ENCODE assay signal across 9 mouse cellular contexts in genomic region chr2:174899940-174900670, GRCm38 (mm10).
DNase-seq lines count a peak whose midpoint lies in the region; ATAC-seq lines count a peak whose summit lies in the region.
"Had no signal": no experiment of that assay in that cellular context is flagged by ENCODE, and none has a peak within 500 bp of the region (broad histone marks: within the 10 kb centered on the region; RNA-seq: fewer than 3 reads in every experiment).

No protein-coding gene starts in this region.

- no peaks in the 10 kb centered on the region for H3K9me3 ChIP-seq in lung, embryonic 15.5 days
- no peaks in the 10 kb centered on the region for H3K9me3 ChIP-seq in heart, embryonic 15.5 days (replicated peaks)

- H3K4me1 ChIP-seq in lung, embryonic 15.5 days: no peaks in the 10 kb centered on the region
- H3K4me1 ChIP-seq in heart, embryonic 15.5 days (replicated peaks): no peaks in the 10 kb centered on the region

- no peak overlapping the region for H3K27ac ChIP-seq in lung, embryonic 15.5 days
- 0 out of 2 replicates have a peak overlapping the region, but pooled peaks have one; percentile 1 for H3K27ac ChIP-seq in heart, embryonic 15.5 days
- H3K27ac ChIP-seq: liver, embryonic 14.5 days had no signal

- no peak overlapping the region for H3K9ac ChIP-seq in lung, embryonic 15.5 days
- H3K9ac ChIP-seq in heart, embryonic 15.5 days: no peak overlapping the region
- H3K9ac ChIP-seq: liver, embryonic 14.5 days had no signal

- 63% methylated on average over 5 of the region's 5 CpGs for WGBS in lung, embryonic 15.5 days
- WGBS in heart, embryonic 15.5 days: 58% methylated on average over 5 of the region's 5 CpGs

- H3K27me3 ChIP-seq in lung, embryonic 15.5 days: no peaks in the 10 kb centered on the region
- 0 out of 2 replicates have a peak, but pooled peaks cover 2% of the 10 kb centered on the region for H3K27me3 ChIP-seq in heart, embryonic 15.5 days

- DNase-seq in gastrocnemius, adult 18-20 months (ENCODE audit: low spot score): peak; percentile 10
- DNase-seq in gastrocnemius, postnatal 10 days: no peak
- DNase-seq in lung, postnatal 36 days: no peak
- DNase-seq in Muller cell, postnatal 12 days (ENCODE audit: inconsistent ontology term): no peak
- no peak for DNase-seq in right cerebral cortex, postnatal 36 days (ENCODE audit: low spot score in 2 of 2)

- no peak overlapping the region for H3K4me2 ChIP-seq in lung, embryonic 15.5 days
- H3K4me2 ChIP-seq in heart, embryonic 15.5 days: no peak overlapping the region

- peak; percentile 6; the same call in 1 of the 2 replicates for ATAC-seq in lung, embryonic 15.5 days (ENCODE audit: borderline replicate concordance, extremely low read depth, low FRiP score, low TSS enrichment)
- ATAC-seq in heart, embryonic 15.5 days (replicated peaks; ENCODE audit: insufficient number of reproducible peaks, insufficient read depth, low FRiP score, low read depth): no peak
- 0 out of 2 replicates have a peak, but pooled peaks have one; percentile 11 for ATAC-seq in megakaryocyte progenitor cell, adult 5-6 weeks (replicated peaks; ENCODE audit: poor library complexity)

- H3K36me3 ChIP-seq in lung, embryonic 15.5 days: no peaks in the 10 kb centered on the region
- no peaks in the 10 kb centered on the region for H3K36me3 ChIP-seq in heart, embryonic 15.5 days

- H3K4me3 ChIP-seq in lung, embryonic 15.5 days: no peak overlapping the region
- H3K4me3 ChIP-seq in heart, embryonic 15.5 days: no peak overlapping the region
